Mouse (Mus musculus) urinary bladder, postnatal 14 days (tissue): ENCODE data around the gene Hoxa13.

Experiments
- DNase-seq: peaks from one replicate; pipeline ENCODE4 v3.0.0; 2021; ENCODE audit warnings: low spot score

The Hoxa13 gene

DNA sequence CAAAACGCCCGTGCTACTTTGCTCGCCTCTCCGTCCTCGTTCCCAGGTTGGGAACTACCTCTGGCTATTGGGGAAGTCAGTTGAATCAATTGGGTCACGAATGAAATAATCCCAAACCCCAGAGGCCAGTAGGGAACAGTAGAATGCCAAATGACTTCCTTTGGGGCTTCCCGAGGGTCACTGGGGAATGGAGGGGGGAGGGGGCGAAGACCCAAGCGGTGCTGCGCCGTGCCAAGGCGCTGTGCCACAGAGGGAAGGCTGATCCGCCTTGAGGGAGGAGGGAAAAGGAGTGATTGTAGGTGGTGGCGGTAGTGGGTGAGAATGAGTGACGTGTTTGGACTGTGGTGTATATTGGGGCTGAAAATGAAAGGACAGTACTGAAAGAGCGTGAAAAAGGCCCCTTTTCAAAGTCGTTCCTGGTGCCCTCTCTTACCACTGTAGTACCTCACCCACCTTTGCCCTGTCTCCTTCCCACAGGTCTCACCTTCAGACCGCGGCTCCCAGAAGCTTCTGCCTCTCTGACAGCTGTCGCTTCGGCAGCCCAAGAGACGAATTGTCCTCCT is 48.0 kb downstream of the Hoxa13 start:
- peak; percentile 40 for DNase-seq

DNA sequence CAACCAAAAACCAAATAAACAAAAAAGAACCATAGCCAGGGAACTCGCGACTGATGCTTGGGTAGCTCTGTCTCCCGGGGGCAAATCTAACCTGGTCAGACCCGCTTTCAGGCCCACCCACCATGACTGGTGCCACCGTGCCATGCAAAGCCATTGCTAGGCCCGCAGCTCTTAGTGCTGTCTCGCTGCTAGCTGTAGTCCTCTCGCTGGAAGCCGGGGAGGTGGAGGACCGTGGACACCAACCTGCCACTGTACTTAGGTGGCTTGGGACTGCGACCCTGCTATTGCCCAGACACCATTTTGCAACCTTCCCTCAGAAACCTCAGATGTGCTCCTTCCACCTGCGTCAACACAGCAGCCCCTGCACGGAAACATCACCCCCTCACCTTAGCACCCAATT is 48.7 kb downstream of the Hoxa13 start:
- no peak for DNase-seq

DNA sequence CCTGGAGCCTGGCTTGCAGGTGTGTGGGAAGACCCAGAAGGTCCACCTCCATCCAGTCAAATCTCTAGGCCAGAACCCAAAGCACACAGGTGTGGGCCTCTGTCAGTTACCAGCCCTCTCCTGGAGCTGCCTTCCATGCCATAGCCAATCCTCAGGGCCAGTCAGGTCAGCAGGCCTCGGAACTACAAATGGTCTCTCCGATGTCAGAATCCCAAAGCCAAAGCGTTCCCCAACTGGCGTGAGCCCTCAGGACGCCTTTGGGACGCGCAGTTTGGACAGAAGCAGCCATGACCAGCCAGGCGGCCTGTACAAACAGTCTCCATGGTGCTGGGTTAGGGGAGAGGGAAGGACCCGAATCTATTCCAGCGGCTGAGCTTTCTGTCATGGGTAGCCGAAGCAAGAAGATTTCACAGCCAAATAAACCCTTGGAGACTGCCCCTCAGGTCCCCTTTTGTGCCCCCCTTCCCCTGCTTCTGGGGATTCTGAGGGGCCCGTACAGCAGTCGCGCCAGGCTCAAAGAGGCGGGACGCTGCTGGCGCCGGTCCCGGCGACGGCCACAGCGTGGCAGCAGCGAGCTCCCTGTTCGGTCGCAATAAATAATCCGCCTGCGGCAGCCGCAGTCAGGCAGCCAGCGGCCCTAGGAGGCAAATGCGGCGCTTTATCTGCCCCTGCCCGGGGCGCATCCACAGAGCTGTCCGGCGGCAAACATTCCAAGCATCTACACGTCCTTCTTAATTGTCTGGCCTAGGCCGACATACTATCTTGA is 49.3 kb downstream of the Hoxa13 start:
- peak; percentile 86 for DNase-seq

- DNase-seq = no peak
Observed at GRCm38 (mm10) chr6:52209685-52210046, 51.0 kb downstream of the Hoxa13 start.

GRCm38 (mm10) chr6:52208868-52209684 is 51.6 kb downstream of the Hoxa13 start:
- DNase-seq = no peak

- DNase-seq = peak; percentile 69
Observed at GRCm38 (mm10) chr6:52208072-52208867, 52.4 kb downstream of the Hoxa13 start, which contains the start of gene Hoxa6. Gene Hoxa6 (minus strand): TSS chr6:52208722.
